Mouse (Mus musculus) right cerebral cortex, postnatal 25 days (tissue): ENCODE measurements around the gene Rwdd2a.

Experiments
- DNase-seq: peaks from one replicate; pipeline ENCODE4 v3.0.0; 2022

Rwdd2a gene

DNA sequence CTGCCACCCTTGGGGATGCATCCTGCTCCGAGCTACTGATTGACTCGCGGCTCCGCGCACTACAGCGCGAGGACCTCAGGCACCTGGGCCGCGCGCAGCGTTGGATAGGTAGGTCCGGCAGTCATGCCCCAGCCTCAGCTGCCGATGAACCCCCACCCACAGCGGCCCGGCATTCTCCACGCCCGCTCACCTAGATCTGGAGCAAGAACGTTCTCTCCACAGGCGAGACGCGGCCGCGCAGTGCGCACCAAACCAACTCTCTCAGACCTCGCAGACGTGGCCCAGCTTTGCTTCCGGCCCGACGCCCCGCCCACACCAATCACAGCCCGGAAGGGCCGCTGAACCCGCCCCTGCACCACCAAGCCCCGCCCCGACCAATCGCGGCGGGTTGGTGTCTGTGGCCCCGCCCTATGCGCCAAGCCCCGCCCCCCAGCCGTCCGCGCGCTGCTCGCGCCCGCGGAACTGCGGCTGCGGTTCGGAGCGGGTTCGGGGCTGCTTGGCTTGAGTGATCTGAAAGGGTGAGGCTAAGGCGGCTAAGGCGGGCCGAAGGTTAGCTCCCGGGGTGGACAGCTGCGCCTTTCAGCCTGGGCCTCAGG is at the start of gene Rwdd2a, which contains the start of gene Pgm3:
TSS of gene Rwdd2a (plus strand) at position 452 of the 596 bp plus-strand sequence.
TSS of gene Pgm3 (minus strand) at position 303 of the 596 bp plus-strand sequence.
- DNase-seq, result peak; percentile 96

DNA sequence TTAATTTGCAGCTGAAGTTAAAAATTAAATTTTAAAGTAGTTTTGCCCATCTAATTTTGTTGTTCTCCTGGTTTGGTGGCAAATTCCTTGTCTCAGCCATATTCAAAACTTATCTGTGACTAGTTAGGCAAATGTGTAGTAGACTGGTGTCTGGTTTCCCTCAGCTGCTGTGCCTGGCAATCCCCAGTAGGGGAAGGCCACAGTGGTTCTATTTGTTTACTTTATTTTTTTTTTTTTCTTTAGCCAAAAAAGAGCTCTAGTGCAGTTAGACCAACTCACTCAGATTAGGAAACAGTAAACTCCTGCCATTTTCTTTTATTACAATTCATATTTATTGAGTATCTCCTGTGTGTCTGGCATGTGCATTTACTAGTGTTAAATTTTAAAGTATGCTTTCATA is 49.5 kb upstream of the Rwdd2a start:
- DNase-seq, result no peak

DNA sequence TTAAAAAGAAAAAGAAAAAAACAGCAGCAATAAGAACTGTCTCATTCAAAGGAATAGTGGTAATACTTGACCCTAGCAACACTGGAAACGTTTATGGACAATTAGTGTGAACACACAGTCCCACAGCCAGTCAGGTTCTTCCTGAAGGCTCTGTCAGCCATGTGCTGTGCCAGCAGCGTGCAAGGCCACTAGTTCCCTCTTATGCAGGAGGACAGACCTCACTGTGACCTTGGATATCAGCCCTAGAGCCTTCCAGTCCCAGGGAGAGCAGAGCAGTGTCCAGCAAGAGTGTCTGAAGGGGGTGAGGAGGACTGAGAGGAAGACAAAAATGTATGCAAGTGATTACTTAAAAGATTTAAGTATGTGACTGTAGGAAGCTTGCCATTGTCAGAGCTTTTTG is 46.2 kb upstream of the Rwdd2a start:
- no peak for DNase-seq

DNA sequence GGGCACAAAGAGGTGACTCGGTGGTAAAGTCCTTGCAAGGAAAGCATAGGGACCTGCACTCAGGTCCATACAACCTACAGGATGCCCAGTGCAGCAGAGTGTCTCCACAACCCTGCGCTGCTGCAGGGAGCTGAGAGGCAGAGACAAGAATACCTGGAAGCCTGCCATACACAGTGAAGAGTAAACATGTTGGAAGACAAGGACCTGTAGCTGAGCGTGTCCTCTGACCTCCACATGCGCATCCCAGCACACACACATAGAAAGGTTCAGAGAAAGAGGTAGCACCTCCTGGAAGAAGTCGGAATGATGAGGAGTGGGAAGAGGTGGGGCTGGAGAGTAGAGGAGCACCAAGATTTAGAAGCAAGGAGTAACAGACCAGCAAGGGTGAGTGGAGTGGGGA is 37.7 kb upstream of the Rwdd2a start:
- DNase-seq, result no peak

DNA sequence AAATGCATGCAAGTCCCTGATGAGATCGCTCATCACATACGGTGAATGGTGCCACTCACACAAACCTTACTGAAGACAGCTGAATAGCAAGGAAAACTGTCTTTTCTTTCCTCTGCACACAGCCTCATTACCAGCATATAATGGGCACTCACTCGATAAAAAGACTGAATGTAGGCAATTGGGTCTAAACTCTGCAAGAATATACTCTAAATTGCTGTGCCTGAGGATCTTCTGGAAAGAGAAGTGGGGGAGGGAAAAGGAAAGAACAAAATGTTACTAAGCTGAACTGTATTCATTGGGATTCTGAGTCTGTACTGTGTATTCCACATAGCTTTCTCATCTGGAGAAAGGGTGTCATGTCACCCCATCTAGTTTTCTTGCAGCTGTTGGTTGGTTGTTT is 28.3 kb upstream of the Rwdd2a start:
- no peak for DNase-seq

DNA sequence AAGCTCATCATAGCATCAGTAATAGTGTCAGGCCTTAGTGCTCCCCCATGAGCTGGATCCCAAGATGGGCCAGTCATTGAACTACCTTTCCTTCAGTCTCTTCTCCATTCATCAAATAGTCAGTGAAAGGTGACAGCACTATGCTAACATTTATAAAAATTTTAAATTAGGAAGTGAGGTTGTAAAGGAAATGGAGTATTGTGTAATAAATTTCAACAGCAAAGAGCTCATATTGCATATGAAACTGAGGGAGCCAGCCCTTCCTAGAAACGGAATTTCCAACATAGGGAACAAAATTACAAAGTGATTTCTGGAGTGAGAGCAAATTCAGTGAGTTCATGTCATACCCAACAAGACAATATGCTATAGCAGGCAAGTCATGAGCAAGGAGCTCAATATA is 27.2 kb upstream of the Rwdd2a start:
- no peak for DNase-seq

DNA sequence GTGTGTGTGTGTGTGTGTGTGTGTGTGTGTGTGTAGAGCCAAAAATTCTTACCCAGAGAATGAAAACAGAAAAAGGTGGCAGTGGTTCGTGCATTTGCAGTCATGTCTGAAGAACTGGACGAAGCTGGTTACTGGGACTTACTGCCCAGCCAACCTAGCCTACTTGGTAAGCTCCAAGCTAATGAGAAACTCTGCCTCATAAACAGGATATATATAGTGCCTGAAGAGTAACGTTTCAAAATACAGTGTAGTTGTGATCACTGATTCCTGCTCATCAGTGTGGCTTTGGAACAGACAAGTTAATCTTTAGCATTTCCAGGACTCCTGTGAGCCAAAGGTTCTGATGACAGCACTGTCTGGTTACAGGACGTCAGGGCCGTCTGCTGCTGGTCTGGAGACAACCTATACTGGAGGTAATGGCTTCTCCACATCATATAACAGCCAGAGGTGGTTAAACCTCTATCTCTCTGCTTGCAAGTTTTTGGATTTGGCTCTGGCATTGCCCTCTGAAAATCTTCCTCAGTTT is 22.1 kb upstream of the Rwdd2a start:
- no peak for DNase-seq

DNA sequence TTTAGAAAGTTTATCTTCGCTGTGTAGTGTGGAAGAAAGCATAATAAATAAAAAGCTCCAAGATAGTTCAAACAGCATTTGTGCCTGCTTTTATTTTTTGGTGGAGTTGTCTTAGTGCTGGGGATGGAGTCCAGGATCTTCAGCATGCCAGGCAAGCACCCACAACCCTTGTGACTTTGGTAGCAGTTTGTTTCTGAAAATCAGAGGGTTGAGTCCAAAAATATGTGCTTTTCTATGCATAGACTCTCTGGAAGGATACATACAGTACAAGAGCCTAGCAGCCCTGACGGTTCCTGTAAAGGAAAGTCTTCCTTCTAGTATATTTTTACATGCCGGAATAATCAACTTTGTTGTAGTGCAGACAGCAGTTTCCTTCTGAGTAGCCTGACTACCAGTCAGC is 21.1 kb upstream of the Rwdd2a start:
- no peak for DNase-seq

DNA sequence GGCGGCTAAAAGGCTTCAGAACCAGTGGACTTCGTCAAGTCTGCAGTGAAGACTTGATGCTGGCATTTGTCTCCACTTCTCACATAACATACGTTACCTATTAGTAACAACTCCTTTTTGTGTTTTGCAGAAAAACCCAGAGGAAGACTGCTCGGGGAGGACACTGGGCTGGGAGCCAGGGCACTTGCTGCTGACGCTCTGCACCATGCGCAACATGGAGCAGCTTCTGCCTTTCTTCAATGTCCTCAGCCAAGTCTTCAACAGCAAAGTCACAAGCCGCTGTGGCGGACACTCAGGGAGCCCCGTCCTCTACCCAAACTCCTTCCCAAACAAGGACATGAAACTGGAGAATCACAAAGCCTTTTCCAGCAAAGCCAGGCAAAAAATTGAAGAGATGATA is 17.9 kb upstream of the Rwdd2a start:
- DNase-seq, result no peak

DNA sequence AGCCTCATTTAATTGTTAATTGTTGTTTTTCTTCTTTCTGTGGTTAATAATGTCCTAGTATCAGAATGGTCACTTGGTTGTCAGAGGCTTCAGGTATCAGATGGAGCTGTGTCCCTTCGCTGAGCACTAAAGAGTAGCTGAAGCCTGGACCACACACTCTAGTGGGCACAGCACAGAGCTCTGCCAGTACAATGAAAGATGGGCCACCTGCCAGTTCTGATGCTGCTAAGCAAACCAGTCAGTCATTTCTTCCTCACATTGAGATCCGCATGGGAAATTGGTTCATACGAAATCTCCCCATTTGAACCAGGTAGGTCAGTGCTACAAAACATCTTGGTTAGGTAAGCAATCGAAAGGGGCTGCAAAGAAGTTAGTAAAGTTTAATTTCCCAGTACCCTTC is 17.1 kb upstream of the Rwdd2a start:
- DNase-seq, result no peak

DNA sequence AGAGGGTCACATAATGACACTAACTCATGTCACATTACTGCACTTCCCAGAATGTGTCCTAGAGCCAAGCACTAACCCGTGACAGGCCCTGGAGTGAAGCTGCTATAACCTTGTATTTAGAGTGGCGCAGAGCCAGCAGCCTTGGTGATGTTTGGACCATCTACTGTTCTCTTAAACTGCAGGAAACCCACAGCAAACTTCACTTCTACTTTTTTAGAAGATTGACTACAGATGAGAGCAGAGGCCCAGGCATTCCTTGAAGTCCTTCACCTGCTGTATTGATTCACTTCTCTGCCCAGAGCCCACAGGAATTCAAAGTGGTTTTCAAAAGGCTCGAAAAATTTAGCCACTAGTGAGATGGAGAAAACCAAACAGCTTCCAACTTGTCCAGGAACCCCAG is 11.2 kb upstream of the Rwdd2a start:
- no peak for DNase-seq

DNA sequence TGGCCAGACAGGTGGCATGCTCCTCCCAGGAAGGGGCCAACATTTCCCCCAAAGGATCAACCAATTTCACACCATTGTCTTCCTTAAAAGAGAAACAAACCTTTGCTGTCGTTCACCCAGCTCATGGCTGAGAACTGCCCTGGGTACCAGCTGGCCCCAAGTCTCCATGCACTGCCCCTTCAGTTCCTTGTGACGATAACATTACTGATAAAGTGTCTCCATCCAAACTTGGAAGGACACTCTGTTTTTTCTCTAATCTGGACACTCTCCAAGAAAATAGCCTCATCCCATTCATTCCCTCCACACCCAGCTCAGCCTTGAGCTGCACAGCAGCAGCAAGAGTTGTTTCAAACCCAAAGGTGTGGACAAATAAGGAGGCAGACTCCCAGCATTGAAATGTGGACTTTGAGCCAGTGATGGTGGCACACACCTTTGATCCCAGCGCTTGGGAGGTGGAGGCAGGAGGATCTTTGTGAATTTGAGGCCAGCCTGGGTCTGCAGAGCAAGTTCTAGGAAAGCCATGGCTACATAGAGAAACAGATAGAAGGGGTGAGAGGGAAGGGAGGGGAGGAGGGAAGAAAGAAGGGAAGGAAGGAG is 2.4 kb upstream of the Rwdd2a start:
- DNase-seq, result no peak

DNA sequence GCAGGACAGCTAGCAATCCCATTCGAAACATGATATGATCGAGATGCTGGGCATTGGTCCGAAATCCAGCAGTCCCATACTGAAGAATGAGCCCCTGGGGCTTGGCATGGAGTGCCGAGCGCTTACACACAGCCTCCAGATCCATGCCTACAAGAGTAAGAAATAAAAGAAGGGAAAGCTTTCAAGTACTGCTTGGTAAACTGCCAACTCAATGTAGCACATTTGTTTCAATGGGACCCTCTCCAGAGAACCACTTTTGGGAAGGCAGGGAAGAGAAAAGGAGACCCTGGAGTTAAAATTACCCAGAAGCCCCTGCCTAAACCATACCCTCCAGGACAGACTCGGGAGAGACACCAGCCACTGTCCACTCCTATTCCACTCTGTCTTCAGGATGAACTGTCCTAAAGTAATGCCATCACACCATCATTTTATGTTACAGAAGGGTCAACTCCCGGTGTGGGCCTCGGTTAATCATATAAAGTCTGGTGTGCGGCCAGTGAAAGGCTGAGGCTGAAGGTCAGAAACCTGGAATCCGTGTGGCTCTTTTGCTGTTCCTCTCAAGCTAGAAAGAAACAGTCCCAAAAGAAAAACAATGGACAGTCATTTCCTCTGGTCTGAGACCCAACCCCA is 1.4 kb upstream of the Rwdd2a start:
- DNase-seq, result no peak

DNA sequence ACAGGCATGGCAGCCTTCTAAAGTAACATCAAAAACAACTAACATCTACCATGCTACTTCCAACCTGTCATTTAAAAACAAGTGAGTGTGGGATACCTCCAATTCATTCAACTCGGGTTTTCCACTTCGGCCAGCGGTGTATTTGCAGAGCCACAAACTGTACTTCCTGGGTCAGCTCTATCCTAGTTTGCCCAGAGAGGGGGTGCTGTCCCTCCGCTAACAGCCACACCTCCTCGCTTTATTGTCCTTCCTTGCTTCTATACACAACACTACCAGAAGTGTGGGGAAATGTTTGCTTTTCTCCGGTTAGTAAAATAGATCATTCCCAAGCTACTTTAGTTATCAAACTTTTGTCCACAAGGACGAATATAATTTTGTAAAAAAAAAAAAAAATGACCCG is 845 bp upstream of the Rwdd2a start:
- no peak for DNase-seq

DNA sequence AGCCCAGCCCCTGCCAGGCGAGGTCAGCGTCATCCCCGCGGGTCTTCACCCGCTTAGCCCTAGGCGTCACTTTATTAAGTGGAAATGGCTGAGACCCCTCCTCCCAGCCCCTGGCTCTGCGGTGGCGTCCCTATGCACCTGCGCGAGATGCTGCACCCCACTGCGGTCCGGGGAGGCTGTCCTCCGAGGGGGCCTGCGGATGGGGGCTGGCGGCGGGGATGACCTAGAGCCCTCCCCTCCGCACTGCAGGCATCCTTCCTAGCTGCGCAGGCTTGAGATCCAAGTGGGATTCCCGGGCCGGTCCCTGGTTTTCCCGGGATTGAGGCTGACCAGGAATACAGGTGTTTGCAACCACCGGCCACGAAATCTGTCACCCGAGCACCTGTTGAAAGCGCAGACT is 405 bp downstream of the Rwdd2a start:
- peak; percentile 51 for DNase-seq

DNA sequence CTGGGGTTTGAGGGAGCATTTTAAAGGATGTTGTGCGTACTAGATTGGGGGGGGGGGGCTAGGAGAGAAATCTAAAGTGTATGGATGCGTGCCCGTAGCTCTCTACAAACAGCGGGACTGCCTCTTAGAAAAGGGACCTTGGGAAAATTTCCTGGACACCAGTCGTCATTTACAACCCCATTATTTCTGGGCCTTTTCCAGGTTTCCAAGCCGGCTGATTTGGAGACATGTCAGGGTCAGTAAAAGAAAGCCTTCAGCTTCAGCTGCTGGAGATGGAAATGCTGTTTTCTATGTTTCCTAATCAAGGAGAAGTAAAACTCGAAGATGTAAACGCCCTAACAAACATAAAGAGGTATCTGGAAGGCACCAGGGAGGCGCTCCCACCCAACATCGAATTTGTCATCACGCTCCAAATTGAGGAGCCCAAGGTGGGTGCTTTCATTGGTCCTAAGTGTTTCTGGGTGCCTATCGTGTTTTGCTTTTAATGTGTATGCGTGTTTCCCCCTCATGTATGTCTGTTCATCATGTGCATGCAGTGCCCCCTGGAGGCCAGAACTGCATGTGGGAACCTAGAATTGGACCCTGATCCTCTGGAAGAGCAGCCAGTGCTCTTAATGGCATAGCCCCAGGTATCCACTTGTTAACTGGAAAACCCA is 973 bp downstream of the Rwdd2a start:
- DNase-seq, result peak; percentile 76

DNA sequence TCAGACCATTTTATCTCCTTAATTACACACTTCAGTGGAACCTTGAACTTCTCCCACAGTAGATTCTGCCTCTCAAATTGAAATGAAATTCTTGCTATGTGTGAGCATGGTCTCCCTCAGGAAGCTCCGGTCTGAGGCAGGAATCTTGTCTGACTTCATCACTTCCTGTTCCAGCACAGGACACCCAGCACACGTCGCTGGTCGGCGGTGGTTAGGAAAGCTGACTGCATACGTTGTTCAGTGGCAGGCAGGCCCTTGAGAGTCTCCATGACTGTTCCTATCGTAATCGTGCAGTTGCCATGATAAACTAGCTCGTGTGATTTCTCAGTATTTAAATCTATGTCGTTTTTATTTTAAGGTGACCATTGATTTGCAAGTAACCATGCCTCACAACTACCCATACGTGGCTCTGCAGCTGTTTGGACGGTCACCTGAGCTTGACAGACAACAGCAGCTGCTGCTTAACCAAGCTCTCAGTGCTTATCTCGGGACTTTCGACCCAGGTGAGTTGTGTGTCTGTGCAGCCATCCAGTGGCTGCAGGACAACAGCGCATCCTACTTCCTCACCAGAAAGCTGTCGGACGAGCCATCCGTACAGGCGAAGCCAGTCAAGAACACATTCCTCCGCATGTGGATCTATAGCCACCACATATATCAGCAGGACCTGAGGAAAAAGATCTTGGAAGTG is 2.0 kb downstream of the Rwdd2a start:
- DNase-seq, result no peak

DNA sequence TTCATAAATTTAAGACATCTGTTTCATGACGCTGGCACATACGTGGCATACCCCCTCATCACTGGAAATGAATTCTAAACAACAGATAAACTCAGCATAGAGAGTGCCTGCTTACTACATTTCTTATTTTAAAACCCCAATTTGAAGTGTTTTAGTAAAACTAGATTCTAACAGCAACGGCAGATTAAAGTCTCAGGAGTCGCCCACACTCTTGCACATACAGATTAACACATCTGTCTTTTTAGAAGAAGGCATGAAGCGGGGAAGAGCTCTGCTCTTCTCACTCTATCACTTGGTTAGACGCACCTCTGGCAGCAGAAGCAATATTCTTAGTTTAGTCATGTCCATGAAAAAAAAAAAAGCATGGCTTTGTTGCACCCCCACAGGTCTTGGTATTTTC is 3.4 kb downstream of the Rwdd2a start:
- no peak for DNase-seq

DNA sequence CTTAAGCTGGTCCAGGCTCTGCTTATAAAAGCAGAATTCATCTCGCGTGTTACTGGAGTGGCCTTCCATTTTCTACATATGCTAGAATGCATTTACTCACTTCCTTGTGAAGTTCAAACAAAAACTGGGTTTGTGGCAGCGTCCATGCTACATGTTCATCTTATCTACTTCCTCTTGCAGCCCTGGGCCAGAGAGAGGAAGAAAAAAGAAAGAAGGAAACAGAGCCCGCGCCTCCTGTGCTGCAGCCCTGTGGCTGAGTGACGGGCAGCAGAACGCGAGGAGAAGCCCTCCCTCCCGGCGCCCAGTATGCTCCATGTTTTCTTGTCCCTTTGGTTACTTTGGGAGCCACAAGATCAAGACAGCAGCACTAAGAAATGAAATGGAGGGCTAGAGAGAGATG is 7.9 kb downstream of the Rwdd2a start:
- no peak for DNase-seq

DNA sequence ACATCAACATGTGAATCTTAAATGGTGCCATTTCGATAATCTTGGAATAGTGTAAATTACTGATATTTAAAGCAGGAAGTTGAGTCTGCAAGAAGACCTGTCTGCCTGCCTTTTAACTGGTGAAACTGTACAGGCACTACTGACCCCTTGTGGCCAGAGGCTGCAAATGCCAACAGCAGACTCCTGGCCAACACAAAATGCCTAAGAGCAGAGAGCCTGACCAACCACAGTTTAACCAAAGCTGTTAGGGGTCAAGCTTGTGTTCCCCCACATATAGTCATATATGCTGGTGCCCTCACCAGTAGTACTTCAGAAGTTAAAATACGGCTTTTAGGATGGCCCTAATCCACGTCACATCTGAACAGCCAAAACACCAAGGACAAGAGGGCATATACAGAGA is 11.9 kb downstream of the Rwdd2a start:
- peak; percentile 59 for DNase-seq

DNA sequence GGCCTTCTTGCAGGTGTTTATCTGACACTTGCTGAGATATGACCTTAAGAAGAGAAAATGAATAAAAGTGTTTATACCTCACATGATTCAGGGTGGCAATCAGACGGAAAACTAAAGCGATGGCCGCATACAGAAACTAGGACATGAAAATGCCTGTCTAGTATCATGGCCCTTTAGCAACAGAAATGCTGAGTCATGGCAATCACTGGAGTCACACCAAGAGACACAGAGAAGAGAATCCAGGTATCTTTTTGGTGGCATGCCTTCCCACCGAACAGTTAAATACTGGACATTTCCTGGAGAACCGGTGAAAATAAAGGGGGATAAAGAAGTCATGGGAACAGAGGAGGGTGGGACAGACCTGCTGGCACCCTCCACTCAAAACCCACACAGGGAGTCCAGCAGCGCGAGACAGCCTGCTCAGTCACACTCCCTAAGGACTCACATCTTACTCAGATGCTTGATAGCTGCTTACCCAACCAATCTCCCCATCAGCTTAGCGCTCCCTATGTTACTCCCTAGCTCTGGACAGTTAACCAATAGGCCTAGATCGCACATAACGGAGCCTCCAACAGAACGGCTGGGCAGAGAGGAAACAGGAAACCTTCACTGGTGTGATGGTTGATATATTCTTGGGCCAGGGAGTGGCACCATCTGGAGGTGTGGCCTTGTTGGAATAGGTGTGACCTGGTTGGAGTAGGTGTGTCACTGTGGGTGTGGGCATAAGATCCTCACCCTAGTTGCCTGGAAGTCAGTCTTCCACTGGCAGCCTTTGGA is 15.4 kb downstream of the Rwdd2a start:
- DNase-seq, result no peak
